Mouse (Mus musculus) spleen, adult 18-20 months (tissue): ENCODE measurements around the gene Fgfr2.

Source experiments
- DNase-seq, 2 experiments: peaks; one replicate each; pipeline ENCODE4 v3.0.0; 2022; ENCODE audit warnings: mixed read lengths in 2 of 2

Fgfr2 gene

GRCm38 (mm10) chr7:130940733-130941132 lies 2182.4 kb downstream of the Fgfr2 start:
- DNase-seq, result no peak

- DNase-seq, result no peak
Measured at GRCm38 (mm10) chr7:130938896-130939295, 2184.3 kb downstream of the Fgfr2 start.

- no peak for DNase-seq
Measured at GRCm38 (mm10) chr7:130938005-130938404, 2185.1 kb downstream of the Fgfr2 start.

GRCm38 (mm10) chr7:130937266-130937841 lies 2185.8 kb downstream of the Fgfr2 start:
- no peak for DNase-seq

GRCm38 (mm10) chr7:130936472-130936951 lies 2186.6 kb downstream of the Fgfr2 start:
- no peak for DNase-seq

- peak; percentile 13 to 17 for DNase-seq
Measured at GRCm38 (mm10) chr7:130935793-130936471, 2187.2 kb downstream of the Fgfr2 start, which contains the start of gene Htra1. Htra1 (plus strand) TSS chr7:130936111.

GRCm38 (mm10) chr7:130935421-130935792 lies 2187.7 kb downstream of the Fgfr2 start:
- no peak for DNase-seq

- no peak for DNase-seq
Measured at GRCm38 (mm10) chr7:130934654-130935053, 2188.5 kb downstream of the Fgfr2 start.

GRCm38 (mm10) chr7:130932921-130933320 lies 2190.2 kb downstream of the Fgfr2 start:
- DNase-seq, result no peak

GRCm38 (mm10) chr7:130930401-130930800 lies 2192.7 kb downstream of the Fgfr2 start:
- no peak for DNase-seq

GRCm38 (mm10) chr7:130922981-130923731 lies 2200.0 kb downstream of the Fgfr2 start:
- no peak for DNase-seq

- DNase-seq, result no peak
Measured at GRCm38 (mm10) chr7:130918260-130918659, 2204.9 kb downstream of the Fgfr2 start.

- DNase-seq, result no peak
Measured at GRCm38 (mm10) chr7:130914693-130915363, 2208.3 kb downstream of the Fgfr2 start.

- no peak for DNase-seq
Measured at GRCm38 (mm10) chr7:130910841-130911240, 2212.3 kb downstream of the Fgfr2 start.

GRCm38 (mm10) chr7:130904571-130905365 lies 2218.4 kb downstream of the Fgfr2 start:
- no peak for DNase-seq

- DNase-seq, result peak; percentile 9 to 34
Measured at GRCm38 (mm10) chr7:130903505-130904074, 2219.6 kb downstream of the Fgfr2 start.

GRCm38 (mm10) chr7:130902929-130903328 lies 2220.2 kb downstream of the Fgfr2 start:
- DNase-seq, result no peak

- DNase-seq, result no peak
Measured at GRCm38 (mm10) chr7:130900233-130900848, 2222.8 kb downstream of the Fgfr2 start.

- no peak for DNase-seq
Measured at GRCm38 (mm10) chr7:130898373-130898772, 2224.8 kb downstream of the Fgfr2 start.

- no peak for DNase-seq
Measured at GRCm38 (mm10) chr7:130897201-130897600, 2225.9 kb downstream of the Fgfr2 start.

- no peak for DNase-seq
Measured at GRCm38 (mm10) chr7:130896064-130896463, 2227.1 kb downstream of the Fgfr2 start.

GRCm38 (mm10) chr7:130895618-130895945 lies 2227.6 kb downstream of the Fgfr2 start:
- no peak for DNase-seq
